Mouse (Mus musculus) MEL (cell line): ENCODE data around the gene Med8. TPM values are rescaled to one million over a fixed set of nuclear protein-coding genes. Genes with fewer than 3 reads are reported as not detected.

Source experiments
- DNase-seq: peaks from one replicate; pipeline ENCODE4 v3.0.0; 2011; ENCODE audit warnings: low read depth, low spot score
- H3K27ac ChIP-seq: 2 replicates; pipeline ENCODE4 v1.5.1; 2012; ENCODE audit warnings: low read depth, mild to moderate bottlenecking, control low read depth, low read length, moderate library complexity; ENCODE audit not compliant: control insufficient read depth
- H3K27me3 ChIP-seq, 2 experiments: fragments of 150-350 bp in 1 of 2; sonication (generic) in 1 of 2; 2 replicates each; pipeline ENCODE4 v1.6.1; 2012; ENCODE audit warnings: low read length in 2 of 2, mild to moderate bottlenecking in 2 of 2, improper control_type of control experiment in 1 of 2, moderate library complexity in 1 of 2; ENCODE audit not compliant: insufficient read depth in 2 of 2, control insufficient read depth in 1 of 2
- H3K36me3 ChIP-seq, 2 experiments: 2 replicates each; pipeline ENCODE4 v1.6.1; 2012 to 2014; ENCODE audit warnings: low read length in 2 of 2, improper control_type of control experiment in 1 of 2, inconsistent platforms in 1 of 2, mild to moderate bottlenecking in 1 of 2; ENCODE audit not compliant: insufficient read depth in 2 of 2, control insufficient read depth in 1 of 2
- H3K4me1 ChIP-seq, 2 experiments: fragments of 150-350 bp in 1 of 2; sonication (generic) in 1 of 2; 2 replicates each; pipeline ENCODE4 v1.6.1; 2012; ENCODE audit warnings: low read length in 2 of 2, improper control_type of control experiment in 1 of 2, mild to moderate bottlenecking in 1 of 2; ENCODE audit not compliant: insufficient read depth in 2 of 2, control insufficient read depth in 1 of 2
- H3K4me3 ChIP-seq, 2 experiments: fragments of 150-350 bp in 1 of 2; sonication (generic) in 1 of 2; 2 replicates each; pipeline ENCODE4 v1.5.1; 2012; ENCODE audit warnings: low read depth in 2 of 2, low read length in 2 of 2, mild to moderate bottlenecking in 2 of 2, moderate library complexity in 2 of 2, control low read depth in 1 of 2, improper control_type of control experiment in 1 of 2; ENCODE audit not compliant: control insufficient read depth in 1 of 2, insufficient read depth in 1 of 2
- H3K79me2 ChIP-seq: 2 replicates; pipeline ENCODE4 v1.6.1; 2012; ENCODE audit warnings: mild to moderate bottlenecking, low read length, moderate library complexity; ENCODE audit not compliant: control insufficient read depth, poor library complexity, insufficient read depth
- H3K9ac ChIP-seq: 2 replicates; pipeline ENCODE4 v1.6.1; 2012; ENCODE audit warnings: low read depth, mild to moderate bottlenecking, control low read depth, low read length, moderate library complexity; ENCODE audit not compliant: control insufficient read depth, poor library complexity, severe bottlenecking
- H3K9me3 ChIP-seq: fragments of 150-350 bp; sonication (generic); replicated peaks from 2 replicates; pipeline ENCODE4 v1.6.1; 2012; ENCODE audit warnings: mild to moderate bottlenecking, low read length, improper control_type of control experiment, moderate library complexity; ENCODE audit not compliant: insufficient read depth
- BHLHE40 ChIP-seq: IDR thresholded peaks from 2 replicates; pipeline ENCODE4 v1.6.1; 2012; ENCODE audit warnings: low read depth, mild to moderate bottlenecking, inconsistent platforms, low read length, improper control_type of control experiment, borderline replicate concordance
- CHD1 ChIP-seq: IDR thresholded peaks from 2 replicates; pipeline ENCODE4 v1.6.1; 2012; ENCODE audit warnings: low read depth, mild to moderate bottlenecking, inconsistent platforms, low read length, improper control_type of control experiment
- CHD2 ChIP-seq: IDR thresholded peaks from 2 replicates; pipeline ENCODE4 v1.6.1; 2011; ENCODE audit warnings: low read length, improper control_type of control experiment
- E2F4 ChIP-seq: IDR thresholded peaks from 2 replicates; pipeline ENCODE4 v1.6.1; 2011; ENCODE audit warnings: low read depth, low read length, improper control_type of control experiment, borderline replicate concordance
- ETS1 ChIP-seq: IDR thresholded peaks from 2 replicates; pipeline ENCODE4 v1.6.1; 2012; ENCODE audit warnings: low read depth, mild to moderate bottlenecking, inconsistent platforms, low read length, improper control_type of control experiment, moderate library complexity
- HCFC1 ChIP-seq: IDR thresholded peaks from 2 replicates; pipeline ENCODE4 v1.6.1; 2012; ENCODE audit warnings: low read depth, mild to moderate bottlenecking, inconsistent platforms, low read length, improper control_type of control experiment, moderate library complexity
- JUND ChIP-seq: IDR thresholded peaks from 2 replicates; pipeline ENCODE4 v1.6.1; 2011; ENCODE audit warnings: low read depth, mild to moderate bottlenecking, improper control_type of control experiment, low read length
- KAT2A ChIP-seq: conservative IDR thresholded peaks from 2 replicates; pipeline ENCODE4 v1.6.1; 2012; ENCODE audit warnings: low read depth, low read length, improper control_type of control experiment, inconsistent platforms
- MAX ChIP-seq: IDR thresholded peaks from 2 replicates; pipeline ENCODE4 v1.6.1; 2011; ENCODE audit warnings: low read length, improper control_type of control experiment
- NELFE ChIP-seq: IDR thresholded peaks from 2 replicates; pipeline ENCODE4 v1.6.1; 2011; ENCODE audit warnings: low read depth, low read length, improper control_type of control experiment
- POLR2AphosphoS2 ChIP-seq: IDR thresholded peaks from 2 replicates; pipeline ENCODE4 v1.6.1; 2011; ENCODE audit warnings: low read length, improper control_type of control experiment
- RAD21 ChIP-seq: IDR thresholded peaks from 2 replicates; pipeline ENCODE4 v1.6.1; 2011; ENCODE audit warnings: mild to moderate bottlenecking, low read depth, low read length, improper control_type of control experiment
- SIN3A ChIP-seq: IDR thresholded peaks from 2 replicates; pipeline ENCODE4 v1.6.1; 2012; ENCODE audit warnings: low read length, improper control_type of control experiment, inconsistent platforms
- SMC3 ChIP-seq: IDR thresholded peaks from 2 replicates; pipeline ENCODE4 v1.6.1; 2011; ENCODE audit warnings: low read depth, low read length, improper control_type of control experiment
- TBP ChIP-seq: IDR thresholded peaks from 2 replicates; pipeline ENCODE4 v1.8.0; 2011; ENCODE audit warnings: low read depth, low read length, improper control_type of control experiment
- TCF12 ChIP-seq: IDR thresholded peaks from 2 replicates; pipeline ENCODE4 v1.6.1; 2014; ENCODE audit warnings: low read depth, mild to moderate bottlenecking, inconsistent platforms, low read length, improper control_type of control experiment, moderate library complexity
- USF1 ChIP-seq: IDR thresholded peaks from 2 replicates; pipeline ENCODE4 v1.6.1; 2014; ENCODE audit warnings: low read depth, mild to moderate bottlenecking, inconsistent platforms, low read length, improper control_type of control experiment, moderate library complexity
- USF2 ChIP-seq, 2 experiments: IDR thresholded peaks; 2 replicates each; pipeline ENCODE4 v1.6.1; 2011 to 2012; ENCODE audit warnings: improper control_type of control experiment in 2 of 2, low read length in 2 of 2, borderline replicate concordance in 1 of 2, inconsistent platforms in 1 of 2, low read depth in 1 of 2, mild to moderate bottlenecking in 1 of 2; ENCODE audit not compliant: insufficient read depth in 1 of 2
- ZC3H11A ChIP-seq: IDR thresholded peaks from 2 replicates; pipeline ENCODE4 v1.6.1; 2012; ENCODE audit warnings: low read depth, mild to moderate bottlenecking, inconsistent platforms, low read length, improper control_type of control experiment
- ZKSCAN1 ChIP-seq: IDR thresholded peaks from 2 replicates; pipeline ENCODE4 v1.6.1; 2012; ENCODE audit warnings: low read depth, mild to moderate bottlenecking, inconsistent platforms, low read length, improper control_type of control experiment, moderate library complexity
- ZNF384 ChIP-seq: IDR thresholded peaks from 2 replicates; pipeline ENCODE4 v1.6.1; 2012; ENCODE audit warnings: low read depth, mild to moderate bottlenecking, inconsistent platforms, low read length, improper control_type of control experiment
- polyA plus RNA-seq, 2 experiments: library from polyadenylated mRNA; stranded (reverse) in 1 of 2; unstranded in 1 of 2; fragments of >175 nt in 1 of 2; fragments of >200 nt in 1 of 2; gene quantifications; 2 replicates each; pipeline versions ENCODE4 v1.2.1 to v1.2.4; 2012; ENCODE audit warnings: low replicate concordance in 2 of 2, low read depth in 1 of 2; ENCODE audit not compliant: insufficient read length in 2 of 2, insufficient read depth in 1 of 2, missing spikeins in 1 of 2
- total RNA-seq: library from RNA; depleted of rRNA; stranded (reverse); fragments of 300-350 nt; gene quantifications from 2 replicates; pipeline ENCODE4 v1.2.3, GENCODE M21; 2012

Med8 gene
- total and polyA plus RNA-seq, 3 experiments: 84.2 to 159 (median 134) TPM

DNA sequence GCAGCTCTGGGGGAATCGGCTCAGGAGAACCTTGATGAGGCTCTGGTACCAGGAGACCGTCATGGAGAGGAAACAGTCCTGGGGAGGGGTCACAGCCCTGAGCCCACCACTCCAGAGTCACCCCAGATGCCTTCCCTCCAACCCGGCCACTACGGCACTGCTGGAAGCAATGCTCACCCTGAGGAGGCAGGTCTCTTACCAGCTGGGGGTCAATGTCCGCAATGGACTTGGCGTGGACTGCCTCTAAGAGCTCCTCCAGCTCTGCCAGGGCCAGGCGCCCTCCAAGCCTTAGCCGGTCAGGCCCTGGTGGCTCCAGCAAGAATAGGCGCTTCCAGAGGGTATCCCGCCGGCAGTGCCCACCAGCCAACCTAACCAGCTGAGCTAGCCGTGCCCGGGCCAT lies 44.5 kb upstream of the Med8 start:
- no peak for DNase-seq
- peaks cover 0 to 4% of the 10 kb centered on the region in 2 experiments; a peak in 2 of 4 replicates for H3K36me3 ChIP-seq

GRCm38 (mm10) chr4:118365991-118366390 lies 43.1 kb upstream of the Med8 start:
- H3K4me3 ChIP-seq: no peak overlapping the region
- DNase-seq: no peak
- no peak overlapping the region for H3K9ac ChIP-seq
- TF ChIP-seq TBP (no peak), CHD2 (no peak), SMC3 (no peak), E2F4 (no peak), TCF12 (no peak), USF2 (IDR thresholded peaks at IDR 0.05; ENCODE audit: borderline replicate concordance in 1 of 2, insufficient read depth in 1 of 2, low read depth in 1 of 2, low read length in 2 of 2) (no peak), MAX (no peak), ZC3H11A (no peak), RAD21 (no peak), HCFC1 (no peak), BHLHE40 (no peak), ETS1 (no peak), JUND (no peak)
- H3K4me1 ChIP-seq: 0 out of 4 replicates have a peak, but pooled peaks cover 0 to under 1% of the 10 kb centered on the region in 2 experiments
- H3K27ac ChIP-seq: no peak overlapping the region
- H3K79me2 ChIP-seq: no peaks in the 10 kb centered on the region
- peaks cover 0 to 1% of the 10 kb centered on the region in 2 experiments; a peak in 2 of 4 replicates for H3K36me3 ChIP-seq
- no peaks in the 10 kb centered on the region for H3K9me3 ChIP-seq
- H3K27me3 ChIP-seq: no peaks in the 10 kb centered on the region

More for the DNA sequence above, 44.5 kb upstream of the Med8 start:
- Histone ChIP-seq H3K27ac (no peak overlapping the region), H3K4me1 (peaks cover 2 to 6% of the 10 kb centered on the region in 2 experiments; a peak in 1 of 4 replicates), H3K4me3 (no peak overlapping the region), H3K9ac (no peak overlapping the region), H3K9me3 (no peaks in the 10 kb centered on the region), H3K79me2 (peaks cover 1% of the 10 kb centered on the region; the same call in 1 of the 2 replicates), H3K27me3 (no peaks in the 10 kb centered on the region)
- TF ChIP-seq USF2 (IDR thresholded peaks at IDR 0.05; ENCODE audit: borderline replicate concordance in 1 of 2, insufficient read depth in 1 of 2, low read depth in 1 of 2, low read length in 2 of 2) (no peak), NELFE (no peak), ZKSCAN1 (no peak), SIN3A (no peak), JUND (no peak), KAT2A (no peak), ETS1 (no peak), ZNF384 (no peak), RAD21 (no peak), POLR2AphosphoS2 (no peak), E2F4 (no peak), HCFC1 (no peak), CHD1 (no peak), USF1 (no peak), BHLHE40 (no peak)
